Mouse (Mus musculus) liver, adult 2 months (tissue): ENCODE measurements around the gene Barx2.

Experiments used
- CTCF ChIP-seq: fragments of 200-500 bp; IDR thresholded peaks from 2 replicates; pipeline ENCODE4 v1.5.1; 2011; ENCODE audit warnings: low read depth, low read length, control low read depth
- POLR2A ChIP-seq: fragments of 200-500 bp; IDR thresholded peaks from 2 replicates; pipeline ENCODE4 v1.6.1; 2011; ENCODE audit warnings: low read length, control low read depth; ENCODE audit not compliant: insufficient read depth; ENCODE audit errors: extremely low read depth

- TF ChIP-seq CTCF, result no peak
- no peak for TF ChIP-seq POLR2A
Observed at GRCm38 (mm10) chr9:31882376-31882775, 30.9 kb downstream of the Barx2 start.
